Mouse (Mus musculus) adrenal gland, adult 18-20 months (tissue): Measurements from ENCODE around the gene 4930453N24Rik. TPM values are rescaled to one million over a fixed set of nuclear protein-coding genes. Genes with fewer than 3 reads are reported as not detected.

Source experiments
- DNase-seq, 2 experiments: peaks; one replicate each; pipeline ENCODE4 v3.0.0; 2021 to 2022; ENCODE audit warnings: low spot score in 2 of 2
- total RNA-seq, 2 experiments: library from RNA; stranded (reverse); gene quantifications; 1 replicate in 1 of 2; 2 replicates in 1 of 2; pipeline ENCODE4 v1.2.3; 2021

4930453N24Rik gene
- total RNA-seq, 2 experiments from 2014 or later: 31.5 to 37.1 TPM

GRCm38 (mm10) chr16:64723273-64724057, 47.5 kb downstream of the 4930453N24Rik start:
- DNase-seq: peak in 1 of 2 experiments; percentile 3

DNA sequence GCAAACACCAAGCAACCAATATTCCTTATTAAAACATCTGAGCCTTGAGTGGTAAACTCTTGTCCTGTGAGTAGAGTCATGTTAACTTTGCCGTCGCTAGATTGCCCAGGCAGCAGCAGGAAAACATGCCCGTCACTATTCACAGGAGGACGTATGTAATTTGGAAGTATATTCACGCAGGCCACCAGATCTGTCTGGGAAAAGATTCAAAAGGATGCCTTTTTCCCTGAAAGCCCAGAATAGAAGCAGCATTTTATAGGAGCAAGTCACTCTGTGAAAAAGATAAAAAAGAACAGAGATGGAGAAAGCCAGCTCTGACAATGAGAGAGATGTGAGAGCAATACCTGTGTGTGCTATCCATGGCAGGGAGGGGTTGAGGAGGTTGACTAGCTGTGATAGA, 49.4 kb downstream of the 4930453N24Rik start:
- no peak for DNase-seq

DNA sequence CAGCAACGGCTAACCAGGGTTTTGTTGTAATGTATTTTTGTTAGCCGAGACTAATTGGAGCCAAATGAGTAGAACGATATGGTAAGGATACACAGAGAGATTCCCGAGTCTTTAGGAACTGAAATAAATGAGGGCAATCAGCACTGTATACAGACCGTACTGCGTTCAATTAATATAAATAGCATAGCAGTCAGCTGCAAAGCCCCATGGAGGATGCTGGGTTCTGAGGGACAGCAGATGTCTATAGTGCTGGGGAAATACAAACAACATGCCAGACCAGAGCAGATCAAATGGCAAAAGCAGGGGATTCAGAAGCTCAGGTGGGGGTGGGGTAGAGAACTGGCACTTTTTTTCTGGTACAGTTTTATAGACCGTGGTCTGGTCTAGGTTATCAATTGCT, 51.9 kb downstream of the 4930453N24Rik start:
- DNase-seq: no peak

- DNase-seq: no peak
These were observed 53.1 kb downstream of the 4930453N24Rik start for GRCm38 (mm10) chr16:64717814-64718213.

- DNase-seq: no peak
These were observed 59.1 kb downstream of the 4930453N24Rik start for GRCm38 (mm10) chr16:64711816-64712215.

Other genes starting within 250 kb of the 4930453N24Rik start
- gene Csnka2ip, start 168.8 kb downstream of the 4930453N24Rik start, total RNA-seq: not detected
- gene Zfp654, start 80.5 kb upstream of the 4930453N24Rik start, total RNA-seq: 10 to 100 TPM; 20.6 to 23.3 TPM
- 100 to 1,000 TPM; 125 to 140 TPM for gene Cggbp1, start 80.8 kb upstream of the 4930453N24Rik start, total RNA-seq